ENCODE assay signal across 13 mouse cellular contexts in the genomic region with DNA sequence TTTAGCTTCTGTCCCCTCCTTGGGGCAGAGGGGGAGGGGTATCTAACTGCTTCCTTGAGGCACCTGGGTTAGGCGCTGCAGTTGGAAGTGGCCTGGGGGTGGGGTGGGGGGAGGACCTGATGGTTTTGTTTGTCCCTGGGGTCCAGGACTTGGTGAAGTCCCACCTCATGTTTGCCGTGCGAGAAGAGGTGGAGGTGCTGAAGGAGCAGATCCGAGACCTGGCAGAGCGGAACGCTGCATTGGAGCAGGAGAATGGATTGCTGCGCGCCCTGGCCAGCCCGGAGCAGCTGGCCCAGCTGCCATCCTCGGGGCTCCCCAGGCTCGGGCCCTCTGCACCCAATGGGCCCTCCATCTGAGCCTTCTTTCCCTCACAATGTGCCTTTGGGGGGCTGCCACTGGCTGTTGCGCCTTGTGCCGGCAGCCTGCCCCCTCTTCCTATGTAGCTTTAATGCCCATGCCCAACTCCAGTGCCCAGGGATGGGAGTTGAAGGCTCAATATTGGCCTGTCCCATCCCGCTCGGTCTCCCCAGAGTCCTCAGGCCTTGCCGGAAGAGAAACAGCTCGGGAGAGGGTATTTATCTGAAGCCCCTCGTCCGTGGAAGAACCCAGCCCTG. TPM values are rescaled to one million over a fixed set of nuclear protein-coding genes. Genes with fewer than 3 reads are reported as not detected.
DNase-seq lines count a peak whose midpoint lies in the region; ATAC-seq and TF ChIP-seq lines count a peak whose summit lies in the region.
"Had no signal": no experiment of that assay in that cellular context is flagged by ENCODE, and none has a peak within 500 bp of the region (broad histone marks: within the 10 kb centered on the region; RNA-seq: fewer than 3 reads in every experiment).

No protein-coding gene starts in this region.

- TF ChIP-seq POLR2A in cerebellum, adult 2 months (IDR thresholded peaks at IDR 0.05; ENCODE audit: borderline replicate concordance, insufficient read depth, low read length), result no peak

- no peak for ATAC-seq in embryonic facial prominence, embryonic 13.5 days (ENCODE audit: insufficient number of reproducible peaks, insufficient read depth, low FRiP score, low TSS enrichment, low read depth)
- no peak for ATAC-seq in midbrain, embryonic 15.5 days (replicated peaks)

- H3K4me2 ChIP-seq in embryonic facial prominence, embryonic 13.5 days, result no peak overlapping the region
- no peak overlapping the region for H3K4me2 ChIP-seq in midbrain, embryonic 15.5 days
- H3K4me2 ChIP-seq: lung, embryonic 14.5 days; stomach, embryonic 15.5 days had no signal

- H3K9me3 ChIP-seq in embryonic facial prominence, embryonic 13.5 days, result no peaks in the 10 kb centered on the region
- H3K9me3 ChIP-seq in midbrain, embryonic 15.5 days, result no peaks in the 10 kb centered on the region
- H3K9me3 ChIP-seq: heart, embryonic 10.5 days; stomach, embryonic 15.5 days had no signal

- peak in 1 of 2 experiments; percentile 31 for DNase-seq in cerebellum, adult 2 months
- no peak for DNase-seq in cerebellum, adult 11-12 months
- DNase-seq in layer of hippocampus, adult 2 months (ENCODE audit: low spot score in 2 of 2), result no peak
- DNase-seq in layer of hippocampus, postnatal 25 days (ENCODE audit: extremely low spot score in 1 of 2, low spot score in 1 of 2), result no peak
- DNase-seq in adrenal gland, postnatal 36 days, result no peak
- no peak for DNase-seq in c-Kit-positive CD71-positive TER-119-positive erythroid progenitor cells, embryonic 14.5 days (ENCODE audit: low spot score)
- DNase-seq: cerebellum, postnatal 10 days; kidney, postnatal 36 days; lung, embryonic 14.5 days had no signal

- H3K4me3 ChIP-seq in cerebellum, adult 2 months (replicated peaks; ENCODE audit: insufficient read depth, low read depth, low read length), result peak overlapping the region; percentile 8
- H3K4me3 ChIP-seq in layer of hippocampus, adult 2 months, result peak overlapping the region; percentile 59
- no peak overlapping the region for H3K4me3 ChIP-seq in embryonic facial prominence, embryonic 13.5 days
- H3K4me3 ChIP-seq in midbrain, embryonic 15.5 days, result no peak overlapping the region
- H3K4me3 ChIP-seq: heart, embryonic 10.5 days; stomach, embryonic 15.5 days had no signal

- H3K4me1 ChIP-seq in cerebellum, adult 2 months (ENCODE audit: control insufficient read depth, insufficient read depth, low read length), result peaks cover 20% of the 10 kb centered on the region
- peaks cover 16% of the 10 kb centered on the region; the same call in 1 of the 2 replicates for H3K4me1 ChIP-seq in embryonic facial prominence, embryonic 13.5 days
- peaks cover 27% of the 10 kb centered on the region for H3K4me1 ChIP-seq in midbrain, embryonic 15.5 days

- H3K36me3 ChIP-seq in embryonic facial prominence, embryonic 13.5 days, result peaks cover 45% of the 10 kb centered on the region
- no peaks in the 10 kb centered on the region for H3K36me3 ChIP-seq in midbrain, embryonic 15.5 days (replicated peaks)

- peak overlapping the region; percentile 82 for H3K27ac ChIP-seq in cerebellum, adult 2 months (ENCODE audit: insufficient read depth, low read length)
- peak overlapping the region; percentile 96 for H3K27ac ChIP-seq in layer of hippocampus, adult 2 months
- peak overlapping the region; percentile 48 for H3K27ac ChIP-seq in embryonic facial prominence, embryonic 13.5 days
- peak overlapping the region; percentile 3; the same call in 1 of the 2 replicates for H3K27ac ChIP-seq in midbrain, embryonic 15.5 days
- H3K27ac ChIP-seq: heart, embryonic 10.5 days had no signal

- H3K9ac ChIP-seq in embryonic facial prominence, embryonic 13.5 days, result peak overlapping the region; percentile 17; the same call in 1 of the 2 replicates
- H3K9ac ChIP-seq in midbrain, embryonic 15.5 days, result no peak overlapping the region
- H3K9ac ChIP-seq: lung, embryonic 14.5 days; stomach, embryonic 15.5 days had no signal

- 47% methylated on average over 19 of the region's 19 CpGs for WGBS in cerebellum, adult 2 months
- 86% methylated on average over 19 of the region's 19 CpGs for WGBS in embryonic facial prominence, embryonic 13.5 days
- 90% methylated on average over 19 of the region's 19 CpGs for WGBS in midbrain, embryonic 15.5 days

- no peak for TF ChIP-seq CTCF in cerebellum, adult 2 months (IDR thresholded peaks at IDR 0.05; ENCODE audit: borderline replicate concordance, insufficient read depth, low read depth, low read length)
- TF ChIP-seq CTCF in layer of hippocampus, adult 2 months (conservative IDR thresholded peaks at IDR 0.05), result no peak

- H3K27me3 ChIP-seq in cerebellum, adult 2 months (ENCODE audit: control insufficient read depth, insufficient read depth, low read length), result no peaks in the 10 kb centered on the region
- no peaks in the 10 kb centered on the region for H3K27me3 ChIP-seq in embryonic facial prominence, embryonic 13.5 days
- H3K27me3 ChIP-seq in midbrain, embryonic 15.5 days (replicated peaks), result no peaks in the 10 kb centered on the region
- H3K27me3 ChIP-seq: stomach, embryonic 15.5 days had no signal

RNA-seq across cellular contexts. Expression of gene Tsc22d4, which starts 13.5 kb away (rescaled TPM):
- polyA plus RNA-seq in cerebellum, adult 2 months (2012; rRNA removed), result 465 and 497 TPM in 2 replicates
- 100 to 1,000 TPM; 160 to 174 TPM for total RNA-seq in layer of hippocampus, adult 2 months (2021)
- total RNA-seq in layer of hippocampus, postnatal 25 days (2021), result 100 to 1,000 TPM; 203 to 214 TPM
- polyA plus RNA-seq in embryonic facial prominence, embryonic 13.5 days (2015; fragmentation: Nextera tagmentation; extraction: Ambion mirVana), result 129 and 134 TPM in 2 replicates
- polyA plus RNA-seq in midbrain, embryonic 15.5 days (2015; fragmentation: Nextera tagmentation; extraction: Ambion mirVana), result 58.0 and 59.8 TPM in 2 replicates
- total RNA-seq in adrenal gland, postnatal 36 days (2021), result 10 to 100 TPM; 79.5 to 84.6 TPM

RNA-seq across cellular contexts. Expression of gene Nyap1, which starts 17.6 kb away (rescaled TPM):
- polyA plus RNA-seq in cerebellum, adult 2 months (2012; rRNA removed), result 59.1 and 60.7 TPM in 2 replicates
- total RNA-seq in layer of hippocampus, adult 2 months (2021), result 10 to 100 TPM; 70.4 to 72.5 TPM
- total RNA-seq in layer of hippocampus, postnatal 25 days (2021), result 10 to 100 TPM; 63.9 to 65.5 TPM
- 3.5 and 4.4 TPM in 2 replicates for polyA plus RNA-seq in embryonic facial prominence, embryonic 13.5 days (2015; fragmentation: Nextera tagmentation; extraction: Ambion mirVana)
- polyA plus RNA-seq in midbrain, embryonic 15.5 days (2015; fragmentation: Nextera tagmentation; extraction: Ambion mirVana), result 58.6 and 61.2 TPM in 2 replicates
- total RNA-seq in adrenal gland, postnatal 36 days (2021), result 1 to 10 TPM; 3.1 to 3.2 TPM

RNA-seq across cellular contexts. Expression of gene Ppp1r35, which starts 19.6 kb away (rescaled TPM):
- 47.0 and 48.2 TPM in 2 replicates for polyA plus RNA-seq in cerebellum, adult 2 months (2012; rRNA removed)
- total RNA-seq in layer of hippocampus, adult 2 months (2021), result 10 to 100 TPM; 19.8 to 25.4 TPM
- 10 to 100 TPM; 24.7 to 26.2 TPM for total RNA-seq in layer of hippocampus, postnatal 25 days (2021)
- polyA plus RNA-seq in embryonic facial prominence, embryonic 13.5 days (2015; fragmentation: Nextera tagmentation; extraction: Ambion mirVana), result 28.4 and 30.6 TPM in 2 replicates
- 37.3 and 45.0 TPM in 2 replicates for polyA plus RNA-seq in midbrain, embryonic 15.5 days (2015; fragmentation: Nextera tagmentation; extraction: Ambion mirVana)
- total RNA-seq in adrenal gland, postnatal 36 days (2021), result 10 to 100 TPM; 24.6 to 28.4 TPM

RNA-seq across cellular contexts. Expression of gene Mepce, which starts 28.4 kb away (rescaled TPM):
- polyA plus RNA-seq in cerebellum, adult 2 months (2012; rRNA removed), result 38.9 and 41.9 TPM in 2 replicates
- 10 to 100 TPM; 43.6 to 49.2 TPM for total RNA-seq in layer of hippocampus, adult 2 months (2021)
- 10 to 100 TPM; 40.1 to 42.8 TPM for total RNA-seq in layer of hippocampus, postnatal 25 days (2021)
- 14.2 and 14.7 TPM in 2 replicates for polyA plus RNA-seq in embryonic facial prominence, embryonic 13.5 days (2015; fragmentation: Nextera tagmentation; extraction: Ambion mirVana)
- 10.7 and 10.8 TPM in 2 replicates for polyA plus RNA-seq in midbrain, embryonic 15.5 days (2015; fragmentation: Nextera tagmentation; extraction: Ambion mirVana)
- 10 to 100 TPM; 52.0 to 56.4 TPM for total RNA-seq in adrenal gland, postnatal 36 days (2021)

RNA-seq across cellular contexts. Expression of gene Zcwpw1, which starts 28.6 kb away (rescaled TPM):
- polyA plus RNA-seq in cerebellum, adult 2 months (2012; rRNA removed), result 11.2 and 12.4 TPM in 2 replicates
- total RNA-seq in layer of hippocampus, adult 2 months (2021), result 1 to 10 TPM; 5.7 to 8.1 TPM
- total RNA-seq in layer of hippocampus, postnatal 25 days (2021), result 1 to 10 TPM; 6.1 to 6.2 TPM
- polyA plus RNA-seq in embryonic facial prominence, embryonic 13.5 days (2015; fragmentation: Nextera tagmentation; extraction: Ambion mirVana), result 36.1 and 39.7 TPM in 2 replicates
- polyA plus RNA-seq in midbrain, embryonic 15.5 days (2015; fragmentation: Nextera tagmentation; extraction: Ambion mirVana), result 10.5 and 11.9 TPM in 2 replicates
- total RNA-seq in adrenal gland, postnatal 36 days (2021), result 1 to 10 TPM; 2.3 to 3.0 TPM

Comparison
In these comparisons a context has a peak if more than half of its experiments do, and no peak if none do; other contexts are left out.
1. H3K27ac ChIP-seq: peak in every context shown above with its lines; median percentile 96 in layer of hippocampus, adult 2 months; 82 in cerebellum, adult 2 months; 48 in embryonic facial prominence, embryonic 13.5 days; 3 in midbrain, embryonic 15.5 days.
2. H3K4me3 ChIP-seq: peak in cerebellum, adult 2 months (single experiment) and layer of hippocampus, adult 2 months (single experiment); none in embryonic facial prominence, embryonic 13.5 days (single experiment) and midbrain, embryonic 15.5 days (single experiment).
3. RNA of gene Nyap1, which starts 17.6 kb away (total RNA-seq): 70.4 to 72.5 TPM in layer of hippocampus, adult 2 months and 63.9 to 65.5 TPM in layer of hippocampus, postnatal 25 days; 3.1 to 3.2 TPM in adrenal gland, postnatal 36 days; every median in the first group is over 10 times any median in the second.